Mouse (Mus musculus) intestine, embryonic 16.5 days (tissue): ENCODE measurements around the gene Evi2. TPM values are rescaled to one million over a fixed set of nuclear protein-coding genes. Genes with fewer than 3 reads are reported as not detected.

Experiments
- ATAC-seq: fragments of 200-750 bp; cut with Nextera tagmentation; 2 replicates; pipeline ENCODE4 v1.8.0; 2017; ENCODE audit warnings: moderate TSS enrichment, moderate library complexity
- H3K27ac ChIP-seq: fragments of 300-500 bp; sonication (generic); 2 replicates; pipeline ENCODE4 v1.5.1; 2014; ENCODE audit warnings: mild to moderate bottlenecking, low read length
- H3K27me3 ChIP-seq: fragments of 300-500 bp; sonication (generic); replicated peaks from 2 replicates; pipeline ENCODE4 v1.6.1; 2014; ENCODE audit warnings: low read length, control low read depth, mixed read lengths; ENCODE audit not compliant: control insufficient read depth, insufficient read depth
- H3K36me3 ChIP-seq: fragments of 300-500 bp; sonication (generic); 2 replicates; pipeline ENCODE4 v1.6.1; 2014; ENCODE audit warnings: low read length, control low read depth; ENCODE audit not compliant: control insufficient read depth, insufficient read depth
- H3K4me1 ChIP-seq: fragments of 300-500 bp; sonication (generic); 2 replicates; pipeline ENCODE4 v1.6.1; 2014; ENCODE audit warnings: low read length, control low read depth, mixed read lengths; ENCODE audit not compliant: control insufficient read depth, insufficient read depth
- H3K4me2 ChIP-seq: fragments of 300-500 bp; sonication (generic); 2 replicates; pipeline ENCODE4 v1.6.1; 2014; ENCODE audit warnings: low read depth, low read length, control low read depth
- H3K4me3 ChIP-seq: fragments of 300-500 bp; sonication (generic); 2 replicates; pipeline ENCODE4 v1.5.1; 2014; ENCODE audit warnings: mild to moderate bottlenecking, low read length
- H3K9ac ChIP-seq: fragments of 300-500 bp; sonication (generic); 2 replicates; pipeline ENCODE4 v1.6.1; 2014; ENCODE audit warnings: low read depth, low read length
- H3K9me3 ChIP-seq: fragments of 300-500 bp; sonication (generic); 2 replicates; pipeline ENCODE4 v1.6.1; 2016; ENCODE audit warnings: low read length, control low read depth; ENCODE audit not compliant: control insufficient read depth
- WGBS: fragments of 180-500 bp; shearing (Covaris S2); extraction: QIAGEN DNeasy Blood & Tissue Kit; methylation state at CpG from one replicate; pipeline ENCODE4 v1.1.7; 2014; 5-methylcytosine and 5-hydroxymethylcytosine counted together
- polyA plus RNA-seq: library from polyadenylated mRNA; unstranded; fragments of >200 nt; fragmentation: Nextera tagmentation; extraction: Ambion mirVana; gene quantifications from 2 replicates; pipeline ENCODE4 v1.2.1, GENCODE M21; 2015

Evi2 gene
- polyA plus RNA-seq, 1 experiment from 2014 or later, result 0.50 TPM

DNA sequence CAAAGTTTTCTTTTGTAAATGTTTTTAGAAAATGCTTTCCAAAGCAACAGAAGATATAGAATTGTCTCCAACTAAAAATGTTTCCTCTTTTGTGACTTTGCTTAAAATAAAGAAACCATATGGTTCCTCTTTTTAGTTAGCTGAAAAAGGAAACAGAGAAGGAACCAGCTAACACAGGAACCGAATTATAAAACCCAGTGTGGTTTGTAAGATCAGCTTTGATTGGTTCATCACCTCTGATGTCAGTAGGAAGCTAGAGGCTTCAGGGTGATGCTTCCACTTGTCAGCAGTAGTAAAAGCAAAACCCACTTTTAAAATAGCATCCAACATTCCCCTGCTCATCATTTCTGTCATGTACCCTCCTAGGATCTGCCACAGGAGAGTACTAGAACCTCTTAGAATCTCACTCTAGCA is 10.5 kb downstream of the Evi2 start:
- no peak overlapping the region for H3K9ac ChIP-seq
- H3K27me3 ChIP-seq, result no peaks in the 10 kb centered on the region
- 80% methylated on average over 1 of the region's 1 CpGs for WGBS
- no peaks in the 10 kb centered on the region for H3K9me3 ChIP-seq
- H3K27ac ChIP-seq, result no peak overlapping the region
- no peaks in the 10 kb centered on the region for H3K36me3 ChIP-seq
- H3K4me3 ChIP-seq, result no peak overlapping the region
- no peaks in the 10 kb centered on the region; the same call in 1 of the 2 replicates for H3K4me1 ChIP-seq
- H3K4me2 ChIP-seq, result no peak overlapping the region
- ATAC-seq, result no peak

DNA sequence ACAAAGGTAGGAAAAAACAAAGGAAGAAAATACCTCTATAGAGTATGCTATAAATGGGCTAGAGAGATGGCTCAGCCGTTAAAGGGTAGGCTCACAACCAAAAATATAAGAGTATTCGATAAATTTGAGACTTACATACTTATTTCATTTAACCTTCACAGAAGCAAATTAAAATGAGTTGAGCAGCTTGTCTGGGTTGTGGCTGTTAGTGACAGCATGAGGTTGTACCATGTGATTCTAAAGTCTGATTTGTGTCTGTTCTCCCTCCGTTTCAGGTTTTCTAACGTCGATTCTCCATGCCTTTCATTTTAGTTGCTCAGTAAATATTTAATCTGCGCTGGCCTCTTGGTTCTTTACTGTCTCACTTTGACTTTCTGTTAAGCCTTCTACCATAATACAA is 11.1 kb downstream of the Evi2 start:
- H3K9me3 ChIP-seq, result no peaks in the 10 kb centered on the region
- H3K4me2 ChIP-seq, result no peak overlapping the region
- no peak overlapping the region for H3K9ac ChIP-seq
- H3K4me3 ChIP-seq, result no peak overlapping the region
- H3K36me3 ChIP-seq, result no peaks in the 10 kb centered on the region
- 62% methylated on average over 6 of the region's 6 CpGs for WGBS
- no peak overlapping the region for H3K27ac ChIP-seq
- H3K27me3 ChIP-seq, result no peaks in the 10 kb centered on the region
- no peaks in the 10 kb centered on the region; the same call in 1 of the 2 replicates for H3K4me1 ChIP-seq
- no peak for ATAC-seq

DNA sequence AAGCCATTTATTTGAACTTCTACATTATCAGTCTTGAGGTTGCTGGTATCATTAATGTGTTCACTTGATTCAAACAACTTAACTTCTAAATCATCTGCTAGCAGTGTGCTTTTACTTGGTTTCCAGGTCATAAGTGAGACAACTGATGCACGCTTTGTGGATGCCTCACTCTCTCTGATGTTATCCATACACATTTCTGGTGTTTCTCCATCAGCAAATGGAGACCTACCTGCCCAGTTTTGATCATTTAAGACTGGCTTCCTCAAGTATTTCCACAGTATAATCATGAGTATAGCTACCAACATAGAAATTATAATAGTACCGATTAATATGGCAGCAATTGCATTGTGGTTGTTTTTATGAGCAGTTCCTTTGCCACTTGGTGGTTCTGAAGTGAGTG is 14.6 kb downstream of the Evi2 start:
- Histone ChIP-seq H3K36me3 (no peaks in the 10 kb centered on the region), H3K27me3 (no peaks in the 10 kb centered on the region), H3K4me3 (no peak overlapping the region), H3K4me1 (no peaks in the 10 kb centered on the region; the same call in 1 of the 2 replicates), H3K9me3 (no peaks in the 10 kb centered on the region), H3K4me2 (no peak overlapping the region), H3K9ac (no peak overlapping the region), H3K27ac (no peak overlapping the region)
- WGBS, result 90% methylated on average over 2 of the region's 2 CpGs
- ATAC-seq, result no peak

DNA sequence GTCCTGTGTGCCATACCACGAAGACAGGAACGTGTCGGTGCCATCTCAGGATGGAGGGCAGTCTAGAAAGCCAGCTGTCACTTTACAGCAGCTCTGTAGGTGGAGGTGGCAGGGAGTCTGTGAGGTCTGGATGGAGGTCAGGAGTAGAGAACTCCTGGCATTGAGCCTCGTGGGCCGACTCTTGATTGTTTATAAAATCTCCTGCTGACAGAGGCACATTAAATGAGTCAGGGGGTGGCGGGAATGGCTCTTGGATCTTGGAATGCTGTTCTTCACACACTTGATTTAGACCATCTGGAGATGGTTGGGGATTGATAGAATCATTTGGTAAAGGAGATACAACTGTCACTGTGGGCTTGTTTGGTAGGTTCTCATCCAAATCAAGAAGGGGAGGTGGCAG is 15.1 kb downstream of the Evi2 start:
- ATAC-seq, result no peak
- H3K9me3 ChIP-seq, result no peaks in the 10 kb centered on the region
- no peaks in the 10 kb centered on the region for H3K36me3 ChIP-seq
- no peaks in the 10 kb centered on the region for H3K27me3 ChIP-seq
- no peak overlapping the region for H3K4me3 ChIP-seq
- no peak overlapping the region for H3K9ac ChIP-seq
- H3K4me2 ChIP-seq, result no peak overlapping the region
- no peaks in the 10 kb centered on the region; the same call in 1 of the 2 replicates for H3K4me1 ChIP-seq
- no peak overlapping the region for H3K27ac ChIP-seq
- 65% methylated on average over 6 of the region's 6 CpGs for WGBS

DNA sequence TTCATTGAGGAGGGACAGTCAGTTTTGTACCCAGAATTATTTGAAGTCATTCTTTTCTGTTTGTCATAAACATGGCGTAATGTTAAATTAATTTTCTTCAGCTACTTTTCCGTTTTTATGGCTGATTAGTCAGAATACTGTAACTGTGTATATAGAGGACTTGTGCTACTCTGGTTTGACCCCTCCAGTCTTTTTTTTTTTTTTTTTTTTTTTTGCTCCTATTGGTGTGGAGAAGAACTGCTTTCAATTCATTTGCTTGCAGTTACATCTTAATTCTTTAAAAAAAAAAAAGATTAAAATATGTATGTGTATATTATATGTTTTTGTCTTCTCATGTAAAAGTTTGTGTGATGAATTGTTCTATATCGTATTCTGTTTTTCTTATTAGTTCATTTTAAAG is 18.4 kb downstream of the Evi2 start:
- WGBS, result 85% methylated on average over 3 of the region's 3 CpGs
- H3K27ac ChIP-seq, result no peak overlapping the region
- no peak for ATAC-seq

DNA sequence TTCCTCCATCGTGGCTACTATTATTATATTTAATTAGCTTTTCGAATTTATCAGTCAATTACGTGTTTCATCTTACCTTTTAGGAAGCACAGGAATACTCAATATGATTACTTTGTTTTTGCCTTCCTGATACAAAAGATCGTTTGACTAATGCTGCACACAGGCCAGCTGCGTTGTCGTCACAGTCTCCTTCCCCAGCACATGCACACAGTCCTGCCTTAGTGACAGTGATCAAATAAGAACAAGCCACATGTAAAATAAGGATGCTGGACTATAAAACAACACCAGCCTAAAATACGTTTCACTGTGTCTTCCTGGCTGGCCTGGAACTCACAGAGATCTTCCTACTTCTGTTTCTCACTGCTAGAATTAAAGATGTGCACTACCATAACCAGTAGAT is 25.9 kb downstream of the Evi2 start:
- ATAC-seq, result no peak

More for the DNA sequence above, 18.4 kb downstream of the Evi2 start:
- Histone ChIP-seq H3K27me3 (no peaks in the 10 kb centered on the region), H3K36me3 (no peaks in the 10 kb centered on the region), H3K4me1 (no peaks in the 10 kb centered on the region; the same call in 1 of the 2 replicates), H3K9me3 (no peaks in the 10 kb centered on the region), H3K4me3 (no peak overlapping the region), H3K9ac (no peak overlapping the region), H3K4me2 (no peak overlapping the region)

DNA sequence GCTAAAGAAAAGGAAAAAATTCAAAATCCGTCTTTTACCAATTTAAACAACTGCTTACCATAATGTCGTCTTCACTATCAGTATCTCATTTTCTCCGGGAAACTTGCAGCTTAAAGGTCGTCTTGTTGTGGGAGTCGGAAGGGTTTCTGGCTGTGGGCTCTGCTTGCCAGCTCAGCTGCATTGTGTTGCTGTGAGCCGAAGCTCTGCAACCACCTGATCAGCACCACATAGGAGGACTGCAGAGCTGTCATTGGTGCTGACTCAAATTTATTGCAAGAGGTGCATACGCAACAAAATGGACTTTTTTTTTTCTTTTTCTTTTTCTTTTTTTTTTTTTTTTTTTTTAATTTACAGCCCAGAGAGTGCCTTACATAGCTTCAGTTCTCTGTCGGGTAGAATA is 26.5 kb downstream of the Evi2 start, which contains the start of gene Omg:
Omg (minus strand) TSS at position 240 of the 400 bp plus-strand sequence.
- Histone ChIP-seq H3K9ac (no peak within 1 kb of the TSS), H3K4me3 (no peak within 1 kb of the TSS), H3K27ac (no peak within 1 kb of the TSS), H3K4me1 (no peaks in the 10 kb centered on the region), H3K9me3 (no peaks in the 10 kb centered on the region), H3K27me3 (no peaks in the 10 kb centered on the region), H3K4me2 (no peak within 1 kb of the TSS), H3K36me3 (0 out of 2 replicates have a peak, but pooled peaks cover 3% of the 10 kb centered on the region)
- no peak for ATAC-seq
- 57% methylated on average over 8 of the region's 8 CpGs for whole genome bisulfite sequencing

More for the DNA sequence above, 25.9 kb downstream of the Evi2 start:
- no peak overlapping the region for H3K9ac ChIP-seq
- H3K27me3 ChIP-seq, result no peaks in the 10 kb centered on the region
- H3K36me3 ChIP-seq, result 0 out of 2 replicates have a peak, but pooled peaks cover 3% of the 10 kb centered on the region
- WGBS, result 83% methylated on average over 7 of the region's 7 CpGs
- H3K9me3 ChIP-seq, result no peaks in the 10 kb centered on the region
- no peak overlapping the region for H3K27ac ChIP-seq
- H3K4me1 ChIP-seq, result no peaks in the 10 kb centered on the region
- no peak overlapping the region for H3K4me3 ChIP-seq
- no peak overlapping the region for H3K4me2 ChIP-seq

DNA sequence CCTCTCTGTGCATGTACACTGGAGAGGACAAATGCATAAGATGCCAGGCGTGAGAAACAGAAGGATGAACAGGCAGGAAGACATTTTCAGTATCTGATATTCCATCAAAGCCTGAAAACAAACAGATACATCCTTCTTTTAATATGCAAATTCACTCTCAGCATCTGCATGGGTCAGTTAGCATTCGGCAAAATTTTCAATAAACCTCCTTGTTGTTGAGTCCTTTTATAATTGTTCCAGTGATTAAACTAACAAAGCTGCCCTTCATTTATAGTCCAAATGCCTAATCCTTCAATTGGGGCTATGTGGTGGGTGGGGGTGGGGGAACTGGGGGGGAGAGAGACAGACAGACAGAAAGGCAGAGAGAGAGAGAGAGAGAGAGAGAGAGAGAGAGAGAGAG is 27.5 kb downstream of the Evi2 start:
- ATAC-seq, result no peak
- Histone ChIP-seq H3K4me1 (no peaks in the 10 kb centered on the region), H3K27ac (no peak overlapping the region), H3K9ac (no peak overlapping the region), H3K4me2 (no peak overlapping the region), H3K36me3 (0 out of 2 replicates have a peak, but pooled peaks cover 3% of the 10 kb centered on the region), H3K9me3 (no peaks in the 10 kb centered on the region), H3K27me3 (no peaks in the 10 kb centered on the region), H3K4me3 (no peak overlapping the region)
- WGBS, result 78% methylated on average over 2 of the region's 2 CpGs

DNA sequence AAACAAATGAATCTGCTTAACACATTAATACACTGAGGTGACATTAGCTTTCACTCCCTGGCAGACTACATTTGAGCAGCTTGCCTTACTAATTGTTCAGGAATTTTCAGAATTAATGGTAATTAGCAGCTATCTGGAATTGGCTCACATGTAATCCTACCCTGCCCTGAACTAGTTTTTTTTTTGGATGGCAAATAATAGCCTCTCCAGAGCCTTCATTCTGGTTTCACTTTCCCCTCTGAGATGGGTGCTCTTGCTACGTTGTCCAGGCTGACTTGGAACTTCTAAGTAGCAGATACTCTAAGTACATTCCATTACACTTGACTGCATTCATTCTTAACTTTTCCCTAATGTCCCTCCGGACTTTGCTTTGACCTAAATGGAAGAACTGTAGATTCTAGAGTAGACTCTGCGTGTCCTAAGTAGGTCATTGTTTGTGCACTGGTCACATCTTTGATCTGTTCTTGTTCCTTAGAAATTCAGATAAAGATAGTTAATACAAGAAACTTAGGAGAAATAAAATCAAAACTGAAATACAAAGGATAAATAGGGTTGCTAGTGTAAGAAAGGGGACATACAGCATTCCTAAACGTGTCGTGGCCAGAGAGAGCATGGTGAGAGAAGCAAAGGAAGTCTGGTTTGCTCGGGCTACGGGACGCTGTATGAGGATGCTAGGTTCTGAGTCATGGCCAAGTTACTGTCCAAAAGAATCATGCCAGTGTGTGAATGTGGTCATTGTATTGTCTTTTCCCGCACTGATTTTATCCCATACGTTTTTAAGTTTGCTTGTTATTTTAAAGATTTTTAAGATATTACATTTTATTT is 35.2 kb downstream of the Evi2 start:
- no peak for ATAC-seq
- 79% methylated on average over 10 of the region's 10 CpGs for WGBS

More for the DNA sequence above, 35.2 kb downstream of the Evi2 start:
- Histone ChIP-seq H3K36me3 (no peaks in the 10 kb centered on the region), H3K4me3 (no peak overlapping the region), H3K9ac (no peak overlapping the region), H3K27ac (no peak overlapping the region), H3K9me3 (no peaks in the 10 kb centered on the region), H3K4me2 (no peak overlapping the region), H3K4me1 (no peaks in the 10 kb centered on the region), H3K27me3 (no peaks in the 10 kb centered on the region)
